Mouse (Mus musculus) MEL (cell line): ENCODE data around the gene Me3.

Source experiments
- BHLHE40 ChIP-seq: IDR thresholded peaks from 2 replicates; pipeline ENCODE4 v1.6.1; 2012; ENCODE audit warnings: low read depth, mild to moderate bottlenecking, inconsistent platforms, low read length, improper control_type of control experiment, borderline replicate concordance
- CTCF ChIP-seq, 3 experiments: IDR thresholded peaks in 2 of 3; conservative IDR thresholded peaks in 1 of 3; 2 replicates each; pipeline ENCODE4 v1.5.1; 2011 to 2012; ENCODE audit warnings: low read length in 3 of 3, low read depth in 2 of 3, mild to moderate bottlenecking in 2 of 3, improper control_type of control experiment in 1 of 3, inconsistent platforms in 1 of 3, mixed read lengths in 1 of 3, moderate library complexity in 1 of 3; ENCODE audit not compliant: control insufficient read depth in 1 of 3, insufficient read depth in 1 of 3, poor library complexity in 1 of 3, severe bottlenecking in 1 of 3
- EP300 ChIP-seq, 2 experiments: IDR thresholded peaks; 2 replicates each; pipeline ENCODE4 v1.6.1; 2011; ENCODE audit warnings: improper control_type of control experiment in 2 of 2, low read length in 2 of 2, low read depth in 1 of 2, mild to moderate bottlenecking in 1 of 2
- GATA1 ChIP-seq: IDR thresholded peaks from 2 replicates; pipeline ENCODE4 v1.6.1; 2011; ENCODE audit warnings: low read depth, low read length, improper control_type of control experiment
- JUND ChIP-seq: IDR thresholded peaks from 2 replicates; pipeline ENCODE4 v1.6.1; 2011; ENCODE audit warnings: low read depth, mild to moderate bottlenecking, improper control_type of control experiment, low read length
- KAT2A ChIP-seq: conservative IDR thresholded peaks from 2 replicates; pipeline ENCODE4 v1.6.1; 2012; ENCODE audit warnings: low read depth, low read length, improper control_type of control experiment, inconsistent platforms
- MAX ChIP-seq: IDR thresholded peaks from 2 replicates; pipeline ENCODE4 v1.6.1; 2011; ENCODE audit warnings: low read length, improper control_type of control experiment
- MEF2A ChIP-seq: IDR thresholded peaks from 2 replicates; pipeline ENCODE4 v1.6.1; 2014; ENCODE audit warnings: low read depth, mild to moderate bottlenecking, inconsistent platforms, low read length, improper control_type of control experiment; ENCODE audit not compliant: poor library complexity, insufficient replicate concordance, severe bottlenecking; ENCODE audit errors: extremely low read depth
- MYB ChIP-seq: IDR thresholded peaks from 2 replicates; pipeline ENCODE4 v1.6.1; 2011; ENCODE audit warnings: mild to moderate bottlenecking, low read depth, low read length, improper control_type of control experiment
- POLR2A ChIP-seq, 2 experiments: IDR thresholded peaks; 2 replicates each; pipeline ENCODE4 v1.6.1; 2011 to 2012; ENCODE audit warnings: low read length in 2 of 2, mild to moderate bottlenecking in 2 of 2, control low read depth in 1 of 2, improper control_type of control experiment in 1 of 2, low read depth in 1 of 2, moderate library complexity in 1 of 2; ENCODE audit not compliant: control insufficient read depth in 1 of 2, insufficient read depth in 1 of 2, poor library complexity in 1 of 2
- POLR2AphosphoS2 ChIP-seq: IDR thresholded peaks from 2 replicates; pipeline ENCODE4 v1.6.1; 2011; ENCODE audit warnings: low read length, improper control_type of control experiment
- SMC3 ChIP-seq: IDR thresholded peaks from 2 replicates; pipeline ENCODE4 v1.6.1; 2011; ENCODE audit warnings: low read depth, low read length, improper control_type of control experiment
- ZC3H11A ChIP-seq: IDR thresholded peaks from 2 replicates; pipeline ENCODE4 v1.6.1; 2012; ENCODE audit warnings: low read depth, mild to moderate bottlenecking, inconsistent platforms, low read length, improper control_type of control experiment
- ZMIZ1 ChIP-seq: IDR thresholded peaks from 2 replicates; pipeline ENCODE4 v1.6.1; 2012; ENCODE audit warnings: low read depth, mild to moderate bottlenecking, inconsistent platforms, low read length, improper control_type of control experiment, moderate library complexity

DNA sequence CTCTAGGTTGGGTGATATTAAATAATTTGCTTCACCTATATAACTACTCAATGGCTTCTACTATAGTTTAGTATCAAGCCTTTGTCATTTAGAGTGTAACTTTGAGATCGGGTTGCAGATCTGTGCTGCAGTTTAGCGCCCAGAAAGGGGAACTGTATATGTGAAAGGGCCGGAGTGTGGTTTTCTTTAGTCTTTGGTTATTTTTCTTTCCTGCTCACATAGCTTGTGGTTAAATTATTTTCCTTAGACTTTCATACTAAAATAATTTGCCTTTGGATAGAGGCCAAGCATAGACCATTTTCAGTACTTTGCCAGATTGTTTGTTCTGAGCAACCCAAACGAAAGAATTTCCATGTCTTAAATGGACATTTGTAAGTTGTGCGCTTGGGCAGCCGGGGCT lies 46.9 kb downstream of the Me3 start:
- TF ChIP-seq MYB (no peak), POLR2A (IDR thresholded peaks at IDR 0.05; ENCODE audit: control insufficient read depth in 1 of 2, insufficient read depth in 1 of 2, low read depth in 1 of 2, low read length in 2 of 2, poor library complexity in 1 of 2) (no peak), BHLHE40 (no peak), POLR2AphosphoS2 (no peak), CTCF (IDR thresholded peaks at IDR 0.05 in 2 of 3, conservative IDR thresholded peaks at IDR 0.05 in 1 of 3; ENCODE audit: control insufficient read depth in 1 of 3, insufficient read depth in 1 of 3, low read depth in 2 of 3, low read length in 3 of 3, poor library complexity in 1 of 3, severe bottlenecking in 1 of 3) (no peak), SMC3 (no peak), MAX (no peak), GATA1 (no peak), EP300 (IDR thresholded peaks at IDR 0.05; ENCODE audit: low read depth in 1 of 2, low read length in 2 of 2) (no peak), JUND (no peak), MEF2A (no peak), ZMIZ1 (no peak), ZC3H11A (no peak), KAT2A (no peak)
